Mouse (Mus musculus) forebrain, postnatal 0 days (tissue): ENCODE data around the gene Rap1gap2. TPM values are rescaled to one million over a fixed set of nuclear protein-coding genes. Genes with fewer than 3 reads are reported as not detected.

ENCODE experiments used
- ATAC-seq: fragments of 200-750 bp; cut with Nextera tagmentation; 2 replicates; pipeline ENCODE4 v1.8.0; 2017; ENCODE audit warnings: mild to moderate bottlenecking, moderate library complexity
- DNase-seq: peaks from one replicate; pipeline ENCODE4 v3.0.0-alpha.2; 2015
- H3K27ac ChIP-seq: fragments of 300-500 bp; sonication (generic); 2 replicates; pipeline ENCODE4 v1.5.1; 2014; ENCODE audit warnings: low read depth, mild to moderate bottlenecking, antibody characterized with exemption, low read length, moderate library complexity, mixed read lengths
- H3K27me3 ChIP-seq: fragments of 300-500 bp; sonication (generic); 2 replicates; pipeline ENCODE4 v1.6.1; 2014; ENCODE audit warnings: mild to moderate bottlenecking, low read length, mixed read lengths; ENCODE audit not compliant: insufficient read depth
- H3K36me3 ChIP-seq: fragments of 300-500 bp; sonication (generic); 2 replicates; pipeline ENCODE4 v1.6.1; 2014; ENCODE audit warnings: mild to moderate bottlenecking, moderate library complexity; ENCODE audit not compliant: insufficient read depth
- H3K4me1 ChIP-seq: fragments of 300-500 bp; sonication (generic); 2 replicates; pipeline ENCODE4 v1.6.1; 2014; ENCODE audit warnings: antibody characterized with exemption; ENCODE audit not compliant: insufficient read depth
- H3K4me2 ChIP-seq: fragments of 300-500 bp; sonication (generic); 2 replicates; pipeline ENCODE4 v1.6.1; 2014; ENCODE audit warnings: low read depth, mild to moderate bottlenecking, moderate library complexity
- H3K4me3 ChIP-seq: fragments of 300-500 bp; sonication (generic); 2 replicates; pipeline ENCODE4 v1.5.1; 2014; ENCODE audit warnings: low read depth, low read length, mixed read lengths
- H3K9ac ChIP-seq: fragments of 300-500 bp; sonication (generic); 2 replicates; pipeline ENCODE4 v1.6.1; 2014; ENCODE audit warnings: mild to moderate bottlenecking
- H3K9me3 ChIP-seq: fragments of 300-500 bp; sonication (generic); 2 replicates; pipeline ENCODE4 v1.6.1; 2016; ENCODE audit warnings: low read length
- CTCF ChIP-seq: sonication (generic); IDR thresholded peaks from 2 replicates; pipeline ENCODE4 v1.5.1; 2016; ENCODE audit warnings: antibody characterized with exemption, control low read depth, low read depth
- WGBS: fragments of 180-500 bp; shearing (Covaris S2); extraction: QIAGEN DNeasy Blood & Tissue Kit; methylation state at CpG from one replicate; pipeline ENCODE4 v1.1.7; 2014; 5-methylcytosine and 5-hydroxymethylcytosine counted together
- polyA plus RNA-seq: library from polyadenylated mRNA; unstranded; fragments of >200 nt; fragmentation: Nextera tagmentation; extraction: Ambion mirVana; gene quantifications from 2 replicates; pipeline ENCODE4 v1.2.1, GENCODE M21; 2015
- total RNA-seq: library from RNA; depleted of rRNA; stranded (reverse); fragments of >200 nt; gene quantifications from 2 replicates; pipeline ENCODE4 v1.2.3, GENCODE M21; 2014

Gene Rap1gap2
- total and polyA plus RNA-seq, 2 experiments from 2014 or later: 12.2 to 43.7 TPM

DNA sequence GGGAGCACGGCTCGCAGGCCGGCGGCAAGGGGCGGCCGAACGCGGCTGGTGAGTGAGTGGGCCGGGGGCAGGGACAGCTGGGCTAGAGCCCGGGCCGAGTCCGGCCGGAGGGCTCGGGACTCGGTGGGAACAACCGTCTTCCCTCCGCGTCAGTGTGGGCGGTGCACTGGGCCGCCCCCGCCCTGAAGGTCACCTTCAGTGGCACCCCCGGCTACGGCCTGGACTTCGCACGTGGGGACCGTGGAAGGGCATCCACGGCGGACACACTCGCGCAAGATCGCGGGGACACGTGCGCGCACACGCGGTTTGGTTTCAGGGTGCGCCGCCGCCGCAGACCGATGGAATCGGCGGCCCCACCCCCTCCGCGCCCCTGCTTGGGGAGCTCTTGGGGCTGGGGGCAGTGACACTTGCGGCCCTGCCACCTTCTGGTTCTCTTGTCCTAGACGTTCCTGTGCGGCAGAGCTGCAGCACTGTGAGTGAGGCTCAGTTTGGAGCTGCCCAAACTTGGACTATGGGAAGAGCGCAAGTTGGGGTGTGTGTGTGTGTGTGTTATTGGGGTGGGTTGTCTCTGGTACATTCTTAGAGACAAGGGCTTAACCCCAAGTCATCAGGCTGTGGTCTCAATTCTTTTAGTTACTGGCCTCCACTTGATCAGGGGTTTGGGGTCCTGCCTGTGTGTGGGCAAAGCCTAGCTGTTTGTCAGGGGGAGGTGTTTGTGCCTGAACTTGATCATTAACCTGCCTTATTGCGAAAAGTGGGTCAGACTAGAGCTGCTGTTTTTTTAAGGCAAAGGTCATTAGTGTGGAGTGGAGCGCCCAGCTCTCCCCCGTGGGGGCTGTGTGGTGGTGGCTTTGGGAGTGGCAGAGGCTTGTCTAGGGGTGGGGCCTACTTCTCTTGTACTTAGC is 39.2 kb upstream of the Rap1gap2 start:
- Histone ChIP-seq H3K27me3 (no peaks in the 10 kb centered on the region), H3K9me3 (no peaks in the 10 kb centered on the region), H3K4me2 (peak overlapping the region; percentile 89), H3K9ac (peak overlapping the region; percentile 85), H3K4me1 (peaks cover 6% of the 10 kb centered on the region; the same call in 1 of the 2 replicates), H3K36me3 (peaks cover 3% of the 10 kb centered on the region; the same call in 1 of the 2 replicates), H3K27ac (peak overlapping the region; percentile 24), H3K4me3 (peak overlapping the region; percentile 97)
- WGBS: 1% methylated on average over 49 of the region's 53 CpGs
- DNase-seq (peak; percentile 35), ATAC-seq (peak; percentile 38)
- peak; percentile 9; the same call in 1 of the 2 replicates for TF ChIP-seq CTCF

GRCm38 (mm10) chr11:74649095-74649646 is 38.5 kb upstream of the Rap1gap2 start, which contains the start of gene Cluh:
Gene Cluh (plus strand): TSS chr11:74649495.
- peak within 1 kb of the TSS; percentile 89 for H3K4me2 ChIP-seq
- H3K9me3 ChIP-seq: no peaks in the 10 kb centered on the region
- ATAC-seq (peak; percentile 94), DNase-seq (peak; percentile 93)
- H3K36me3 ChIP-seq: peaks cover 3% of the 10 kb centered on the region; the same call in 1 of the 2 replicates
- peaks cover 6% of the 10 kb centered on the region; the same call in 1 of the 2 replicates for H3K4me1 ChIP-seq
- peak within 1 kb of the TSS; percentile 37 for H3K27ac ChIP-seq
- WGBS: 3% methylated on average over 50 of the region's 58 CpGs
- peak within 1 kb of the TSS; percentile 97 for H3K4me3 ChIP-seq
- peak within 1 kb of the TSS; percentile 85 for H3K9ac ChIP-seq
- H3K27me3 ChIP-seq: no peaks in the 10 kb centered on the region
- TF ChIP-seq CTCF: no peak

DNA sequence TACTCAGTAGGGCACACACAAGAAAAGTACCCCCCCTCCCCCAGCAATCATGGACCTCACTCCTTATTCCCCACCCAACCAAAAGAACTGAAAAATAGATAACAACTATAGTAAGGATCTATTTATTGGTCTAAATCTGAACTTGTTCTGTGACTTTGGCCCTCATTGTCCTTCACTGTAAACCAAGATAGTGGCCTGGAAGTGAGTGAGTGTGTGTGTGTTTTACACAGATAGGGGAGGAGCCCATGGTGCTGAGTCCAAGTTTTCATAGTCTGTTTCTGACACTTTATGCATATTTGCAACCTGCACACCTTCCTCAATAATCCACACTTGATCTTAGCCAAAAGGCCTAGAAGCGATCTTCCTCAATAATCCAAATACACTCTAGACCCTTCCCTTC is 38.0 kb upstream of the Rap1gap2 start:
- Histone ChIP-seq H3K36me3 (peaks cover under 1% of the 10 kb centered on the region; the same call in 1 of the 2 replicates), H3K27ac (peak overlapping the region; percentile 37), H3K27me3 (no peaks in the 10 kb centered on the region), H3K9ac (peak overlapping the region; percentile 85), H3K4me3 (peak overlapping the region; percentile 97), H3K4me2 (peak overlapping the region; percentile 89), H3K4me1 (peaks cover 6% of the 10 kb centered on the region; the same call in 1 of the 2 replicates), H3K9me3 (no peaks in the 10 kb centered on the region)
- ATAC-seq (no peak), DNase-seq (no peak)
- 7% methylated on average over 1 of the region's 1 CpGs for WGBS
- no peak for TF ChIP-seq CTCF

DNA sequence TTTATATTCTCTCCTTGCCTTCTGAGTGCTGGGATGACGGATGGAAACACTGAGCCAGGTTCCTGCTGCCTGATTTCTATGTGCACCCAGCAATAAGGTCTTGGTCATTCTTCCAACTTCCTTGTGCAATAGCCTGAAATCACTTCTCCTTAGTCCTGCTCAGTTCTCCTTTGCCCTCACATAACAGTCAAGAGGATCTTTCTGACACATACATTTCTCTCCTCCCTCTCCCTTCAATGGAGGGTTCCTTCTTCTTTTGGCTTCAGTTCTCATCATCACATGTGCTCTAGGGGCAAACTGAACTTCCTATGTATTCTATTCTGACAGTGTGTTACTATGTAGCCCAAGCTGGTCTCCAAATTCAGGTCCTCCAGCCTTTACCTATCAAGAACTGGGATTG is 37.3 kb upstream of the Rap1gap2 start:
- no peak for TF ChIP-seq CTCF
- ATAC-seq: no peak

DNA sequence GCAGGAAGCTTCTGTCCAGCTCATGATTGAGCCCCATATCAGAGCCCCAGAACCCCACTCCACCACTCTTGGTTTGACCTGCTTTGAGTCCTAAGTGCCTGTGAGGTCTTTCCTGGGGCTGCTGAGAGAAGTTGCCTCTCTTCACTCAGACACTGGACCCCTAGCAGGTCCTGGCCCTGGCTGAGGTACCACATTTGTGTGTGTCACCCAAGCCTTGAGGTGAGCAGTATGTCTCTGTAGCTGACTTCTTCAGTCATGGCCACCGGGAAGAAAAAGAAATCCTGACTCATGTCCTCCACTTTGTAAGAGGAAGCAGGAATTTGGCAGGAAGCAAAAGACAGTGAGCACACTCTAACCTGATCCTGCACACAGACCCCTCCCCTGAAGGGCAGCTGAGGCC is 28.9 kb upstream of the Rap1gap2 start:
- no peak for DNase-seq
- Histone ChIP-seq H3K36me3 (peaks cover 6% of the 10 kb centered on the region), H3K27ac (no peak overlapping the region), H3K4me3 (no peak overlapping the region), H3K27me3 (no peaks in the 10 kb centered on the region), H3K9ac (no peak overlapping the region), H3K4me2 (no peak overlapping the region), H3K9me3 (no peaks in the 10 kb centered on the region), H3K4me1 (peaks cover 5% of the 10 kb centered on the region; the same call in 1 of the 2 replicates)
- 82% methylated on average over 1 of the region's 1 CpGs for WGBS
- ATAC-seq: no peak
- no peak for TF ChIP-seq CTCF

More for the DNA sequence above, 37.3 kb upstream of the Rap1gap2 start:
- Histone ChIP-seq H3K36me3 (no peaks in the 10 kb centered on the region), H3K4me3 (no peak overlapping the region), H3K27me3 (no peaks in the 10 kb centered on the region), H3K9me3 (no peaks in the 10 kb centered on the region), H3K27ac (no peak overlapping the region), H3K4me1 (peaks cover 6% of the 10 kb centered on the region; the same call in 1 of the 2 replicates), H3K4me2 (no peak overlapping the region), H3K9ac (no peak overlapping the region)
- WGBS: 84% methylated on average over 1 of the region's 1 CpGs
- DNase-seq: no peak

DNA sequence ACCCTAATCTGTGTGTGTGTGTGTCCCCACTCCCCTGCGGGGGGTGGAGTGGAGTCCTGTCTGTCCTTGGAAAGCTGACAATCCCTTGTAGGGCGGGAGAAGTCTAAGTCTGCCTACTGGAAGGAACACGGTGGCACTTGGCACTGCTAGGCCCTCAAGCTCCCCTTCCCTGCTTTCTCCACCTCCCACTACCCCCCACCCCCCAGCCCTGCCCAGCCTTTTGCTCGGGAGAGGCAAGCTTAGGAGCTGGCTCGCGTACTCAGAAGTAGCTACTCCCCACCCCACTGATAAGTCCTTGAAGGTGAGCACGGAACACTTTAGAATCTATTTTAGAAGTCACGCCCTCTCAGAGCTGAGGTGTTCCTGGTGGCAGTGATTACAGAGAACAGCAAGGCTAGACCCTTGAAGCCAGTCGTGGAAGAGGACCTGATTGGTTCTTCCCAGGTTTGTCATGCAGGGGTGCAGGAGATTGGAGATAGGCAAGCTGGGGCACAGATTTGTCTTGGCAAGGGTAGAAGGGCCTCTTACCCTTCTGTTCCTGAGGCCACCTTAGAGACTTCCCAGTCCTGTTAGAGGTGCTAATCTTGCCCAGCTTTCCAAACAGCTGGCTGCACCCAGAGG is 28.2 kb upstream of the Rap1gap2 start:
- Histone ChIP-seq H3K9me3 (no peaks in the 10 kb centered on the region), H3K36me3 (peaks cover 6% of the 10 kb centered on the region), H3K4me2 (peak overlapping the region; percentile 87), H3K27me3 (no peaks in the 10 kb centered on the region), H3K4me3 (peak overlapping the region; percentile 51), H3K9ac (peak overlapping the region; percentile 70), H3K27ac (peak overlapping the region; percentile 81; the same call in 1 of the 2 replicates), H3K4me1 (peaks cover 5% of the 10 kb centered on the region; the same call in 1 of the 2 replicates)
- DNase-seq (no peak), ATAC-seq (peak; percentile 44)
- 12% methylated on average over 9 of the region's 9 CpGs for WGBS
- TF ChIP-seq CTCF: no peak
